1 mouse cellular context compared by ENCODE assay signal in genomic region chr7:19694336-19695212, GRCm38 (mm10).
TF ChIP-seq lines count a peak whose summit lies in the region.

No protein-coding gene starts in this region.

TF ChIP-seq in MEL, 35 proteins besides CTCF, POLR2A, EP300 and RAD21:
- TF ChIP-seq MYC (IDR thresholded peaks at IDR 0.05; ENCODE audit: low read depth, low read length) (no peak), USF1 (IDR thresholded peaks at IDR 0.05; ENCODE audit: low read depth, low read length) (peak; percentile 63)
